Mouse (Mus musculus): ENCODE measurements around the gene Wwox.

The Wwox gene

DNA sequence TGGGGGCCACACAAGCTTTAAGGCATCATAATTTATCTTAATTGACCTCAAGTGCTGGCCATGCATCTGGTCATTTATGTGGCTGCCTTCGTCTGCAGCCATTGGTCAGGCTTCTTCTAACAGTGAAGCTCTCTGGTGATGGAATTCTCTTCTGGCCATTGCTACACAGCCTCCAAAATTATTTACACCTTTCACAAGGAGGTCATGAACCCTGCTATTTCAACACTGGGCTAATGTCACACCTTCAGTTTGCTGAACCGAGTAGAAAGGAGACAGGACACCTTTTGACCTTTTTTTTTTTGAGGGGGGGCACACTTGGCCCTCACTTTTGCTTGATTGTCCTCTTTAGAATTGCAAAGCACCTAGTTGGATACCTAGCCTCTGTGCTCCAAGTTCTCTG is 320.2 kb downstream of the Wwox start:
- DNase-seq = no peak

DNA sequence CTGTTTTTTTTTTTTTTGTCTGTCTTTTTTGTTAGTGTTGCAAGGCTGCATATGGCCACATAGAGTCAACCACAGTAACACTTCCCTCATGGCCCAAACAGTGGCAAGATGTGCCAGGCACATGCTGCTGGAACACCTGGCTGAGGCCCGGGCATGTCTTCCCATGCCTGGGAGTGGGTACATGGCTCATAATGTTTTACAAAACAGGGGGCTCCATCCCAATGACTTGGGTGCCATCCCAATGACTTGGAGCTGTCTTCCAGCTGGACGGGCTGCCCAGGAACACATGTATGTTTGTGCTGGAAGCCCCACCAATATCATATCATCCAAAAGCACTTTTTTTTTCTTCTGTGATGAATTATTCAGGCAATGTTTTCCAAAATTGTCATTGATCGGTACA is 329.1 kb downstream of the Wwox start:
- no peak for DNase-seq

DNA sequence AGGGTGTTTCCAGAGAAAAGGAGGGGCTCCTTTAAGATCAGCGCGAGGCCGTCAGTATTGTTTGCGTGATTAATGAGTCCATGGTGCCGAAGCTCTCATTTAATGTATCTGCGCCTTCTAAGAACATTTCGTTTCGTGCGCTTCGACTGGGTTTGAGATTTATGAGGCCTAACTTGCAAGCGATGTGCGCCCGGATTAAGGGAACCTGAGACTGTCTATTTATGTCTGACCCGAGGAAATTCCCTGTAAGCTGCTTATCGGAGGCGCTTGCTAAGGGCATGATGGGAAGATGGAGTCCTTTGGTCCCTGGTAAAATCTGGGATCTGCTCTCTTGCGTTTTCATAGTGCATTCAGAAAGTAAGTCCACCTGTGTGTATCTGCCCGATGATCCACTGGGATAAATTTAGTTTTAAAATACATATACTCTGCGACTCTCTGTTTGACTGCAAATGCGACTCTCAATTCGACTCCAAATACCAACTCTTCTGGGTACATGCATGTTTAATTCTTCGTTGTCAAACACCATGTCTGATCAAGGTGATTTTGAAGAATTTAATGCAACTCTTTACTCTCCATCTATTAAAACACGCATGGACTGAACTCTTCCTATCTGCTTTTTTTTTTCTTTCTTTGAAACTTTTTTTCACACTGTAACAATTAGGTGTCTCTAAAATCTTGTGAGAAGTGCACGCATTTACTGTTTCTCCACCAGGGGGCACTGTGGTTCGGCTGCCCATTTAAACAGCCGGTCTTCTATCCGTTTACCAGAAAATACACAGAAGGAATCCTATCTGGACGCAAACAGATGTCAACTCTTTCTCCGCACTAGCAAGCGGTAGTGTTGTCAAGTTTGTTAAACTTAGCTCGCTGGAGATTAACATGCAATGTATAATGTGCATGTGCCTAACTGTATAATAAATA is 331.7 kb downstream of the Wwox start:
- peak; percentile 85 for DNase-seq

DNA sequence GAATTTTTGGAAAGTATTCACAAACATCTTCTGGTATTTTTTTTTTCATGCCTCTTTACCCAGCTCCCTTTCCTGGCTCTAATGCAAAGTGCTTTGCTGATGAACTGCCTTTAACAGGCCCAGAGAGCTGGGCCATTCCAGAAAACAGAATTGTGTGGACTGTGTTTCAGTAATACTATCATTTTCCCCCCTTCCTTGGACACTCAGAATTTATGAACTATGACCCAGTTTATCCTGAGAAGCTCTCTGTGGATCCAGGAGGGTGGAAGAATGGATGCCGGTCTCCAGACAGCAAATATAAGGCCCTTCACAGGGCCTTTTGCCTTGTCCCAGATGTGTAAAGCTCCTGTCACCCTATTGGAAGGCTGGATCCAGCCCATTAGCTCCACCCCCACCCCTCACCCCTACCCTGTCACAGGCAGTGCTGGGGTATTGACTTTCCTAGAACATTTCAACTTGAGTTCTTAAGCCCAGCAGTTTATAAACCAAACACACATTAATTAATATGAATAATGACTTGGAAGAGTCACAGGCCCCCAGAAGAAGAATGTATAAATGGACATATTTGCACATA is 332.9 kb downstream of the Wwox start:
- DNase-seq = no peak

GRCm38 (mm10) chr8:114773461-114774414 is 334.3 kb downstream of the Wwox start:
- DNase-seq = no peak

- no peak for DNase-seq
Observed at GRCm38 (mm10) chr8:114774415-114774775, 334.9 kb downstream of the Wwox start.

GRCm38 (mm10) chr8:114775543-114775942 is 336.1 kb downstream of the Wwox start:
- no peak for DNase-seq

GRCm38 (mm10) chr8:114776696-114777095 is 337.2 kb downstream of the Wwox start:
- no peak for DNase-seq

GRCm38 (mm10) chr8:114777271-114777980 is 338.0 kb downstream of the Wwox start:
- no peak for DNase-seq

GRCm38 (mm10) chr8:114779002-114779401 is 339.5 kb downstream of the Wwox start:
- DNase-seq = no peak

DNA sequence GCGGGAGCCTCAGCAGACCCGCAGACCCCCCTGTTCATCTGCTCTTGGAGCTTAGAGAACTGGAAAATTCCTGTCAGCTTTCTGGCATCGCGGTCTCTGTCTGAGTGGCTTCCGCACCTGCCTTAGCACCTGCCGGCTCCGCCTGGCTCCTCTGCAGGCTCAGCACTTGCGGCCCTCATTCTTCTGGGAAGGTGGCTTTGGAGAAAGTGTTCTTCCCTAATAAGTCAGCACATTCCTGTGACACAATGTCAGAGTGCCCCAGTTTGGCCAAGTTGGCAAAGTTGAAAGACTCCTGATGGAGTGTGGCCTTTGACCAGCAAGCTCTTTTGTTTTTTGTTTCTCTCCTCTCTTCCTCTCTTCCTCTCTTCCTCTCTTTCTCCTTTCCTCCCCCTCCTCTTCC is 343.9 kb downstream of the Wwox start:
- no peak for DNase-seq

- DNase-seq = no peak
Observed at GRCm38 (mm10) chr8:114785834-114786233, 346.4 kb downstream of the Wwox start.

GRCm38 (mm10) chr8:114789616-114790015 is 350.2 kb downstream of the Wwox start:
- no peak for DNase-seq

DNA sequence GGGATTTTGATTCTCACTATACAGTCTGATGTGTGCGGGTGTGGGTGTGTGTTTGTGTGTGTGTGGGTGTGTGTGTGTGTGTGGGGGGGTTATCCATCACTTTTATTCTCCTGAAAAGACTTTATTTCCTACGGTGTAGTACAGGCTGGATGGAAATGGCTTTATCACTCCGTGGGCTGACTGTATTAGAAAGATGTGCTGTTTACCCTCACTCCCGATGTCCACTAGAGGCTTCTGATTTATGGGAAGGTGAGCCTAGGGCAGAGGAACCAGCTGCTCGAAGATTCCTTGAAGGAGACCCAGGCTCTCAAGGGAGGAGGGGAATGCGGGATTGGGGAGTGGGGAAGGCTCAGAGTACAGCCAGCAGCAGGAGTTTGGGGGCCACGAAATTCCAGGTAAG is 351.3 kb downstream of the Wwox start:
- no peak for DNase-seq

DNA sequence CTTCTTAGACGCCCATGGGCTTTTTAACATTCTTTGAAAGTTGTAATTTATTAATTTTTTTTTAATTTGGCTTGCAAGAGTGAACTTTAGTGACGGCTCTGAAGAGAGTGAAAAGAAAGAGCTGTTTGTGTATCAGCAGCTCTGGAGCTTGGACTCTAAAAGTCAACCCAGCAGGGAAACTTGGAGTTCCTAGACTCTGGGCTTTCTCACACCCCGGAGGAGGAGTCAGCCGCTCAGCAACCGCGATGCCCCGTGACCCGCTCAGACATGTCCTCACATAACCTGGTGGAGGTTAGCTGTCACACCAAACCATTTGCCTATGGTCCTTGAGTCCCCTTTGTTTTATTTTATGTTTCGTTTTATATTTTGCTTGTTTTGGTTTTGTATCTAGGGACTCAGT is 354.2 kb downstream of the Wwox start:
- DNase-seq = no peak

- peak; percentile 43 for DNase-seq
Observed at GRCm38 (mm10) chr8:114801428-114802134, 362.1 kb downstream of the Wwox start.

- DNase-seq = peak; percentile 38
Observed at GRCm38 (mm10) chr8:114803113-114803512, 363.7 kb downstream of the Wwox start.

DNA sequence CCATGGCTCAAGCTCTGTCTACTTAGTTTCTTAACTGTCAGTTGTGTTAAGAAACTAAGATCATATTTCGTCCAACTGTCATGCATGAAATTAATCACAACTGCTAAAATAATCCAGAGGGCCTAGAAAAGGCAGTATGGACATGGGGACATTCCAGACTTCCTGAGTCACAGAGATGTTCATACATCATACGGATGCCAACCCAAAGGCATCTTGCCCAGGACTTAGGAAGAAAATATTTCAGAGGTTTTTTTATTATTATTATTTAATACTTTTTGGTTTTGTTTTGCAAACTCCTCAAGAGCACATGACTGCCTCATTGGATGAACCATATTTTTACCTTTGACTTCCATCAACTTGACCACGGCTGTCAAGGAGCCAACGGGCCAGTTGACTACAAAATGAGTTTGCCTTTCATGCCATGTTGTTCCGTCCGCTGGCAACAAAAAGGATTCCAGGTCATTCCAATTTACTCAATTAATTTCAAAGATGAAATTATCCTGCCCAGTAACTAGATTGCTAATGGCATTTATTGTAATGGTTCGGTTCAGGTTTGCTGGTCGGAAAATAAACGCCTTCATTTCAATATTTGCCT is 367.5 kb downstream of the Wwox start:
- DNase-seq = no peak

DNA sequence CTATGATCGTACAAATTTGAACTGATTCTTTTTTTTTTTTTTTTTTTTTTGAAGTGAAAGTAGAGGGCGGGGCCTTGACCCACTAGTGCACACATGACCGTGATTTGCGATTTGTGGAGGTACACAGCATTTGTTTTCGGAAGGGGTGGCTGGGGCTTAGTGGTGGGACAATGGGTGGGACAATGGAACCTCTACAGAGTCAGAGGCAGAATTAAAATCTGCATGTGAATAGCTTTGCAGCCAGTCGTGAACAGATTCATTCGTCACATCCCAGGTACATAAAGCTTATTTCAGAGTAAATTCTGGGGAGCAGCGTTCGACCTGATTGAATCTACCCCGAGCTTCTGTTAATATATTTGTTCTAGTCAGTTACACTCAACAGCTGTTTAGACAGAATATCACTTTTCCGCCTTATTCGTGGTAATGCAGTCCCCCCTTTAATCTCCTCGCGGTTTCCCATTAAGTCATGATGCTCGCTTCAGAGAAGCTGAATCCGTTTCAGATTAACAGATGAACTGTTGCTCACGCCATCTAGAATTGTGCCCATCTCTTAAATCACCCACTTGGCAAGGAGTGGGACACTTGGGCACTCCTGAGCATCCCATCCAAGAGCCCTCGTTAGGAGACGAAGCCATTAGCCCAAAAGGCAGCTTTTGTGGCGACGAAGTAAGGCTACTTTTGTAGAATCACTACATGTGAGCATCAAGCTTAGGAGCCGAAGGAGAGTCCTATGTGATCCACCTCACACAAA is 368.4 kb downstream of the Wwox start:
- no peak for DNase-seq

GRCm38 (mm10) chr8:114810470-114810869 is 371.0 kb downstream of the Wwox start:
- DNase-seq = no peak

GRCm38 (mm10) chr8:114813830-114814229 is 374.4 kb downstream of the Wwox start:
- no peak for DNase-seq

Data from thymus, postnatal 14 days (tissue).